Mouse (Mus musculus) spleen, adult 2 months (tissue): ENCODE results near the gene Tbx6. TPM values are rescaled to one million over a fixed set of nuclear protein-coding genes. Genes with fewer than 3 reads are reported as not detected.

Experiments
- DNase-seq, 2 experiments: peaks; one replicate each; pipeline versions ENCODE4 v3.0.0 to v3.0.0-alpha.2; 2012 to 2021; ENCODE audit warnings: low spot score in 2 of 2, low read depth in 1 of 2
- H3K27ac ChIP-seq: fragments of 200-500 bp; 2 replicates; pipeline ENCODE4 v1.5.1; 2012; ENCODE audit warnings: low read length, inconsistent platforms; ENCODE audit not compliant: insufficient read depth
- H3K27me3 ChIP-seq: fragments of 200-500 bp; 2 replicates; pipeline ENCODE4 v1.6.1; 2012; ENCODE audit warnings: mild to moderate bottlenecking, moderate library complexity, low read length, inconsistent platforms; ENCODE audit not compliant: control insufficient read depth, insufficient read depth
- H3K36me3 ChIP-seq: fragments of 200-500 bp; 2 replicates; pipeline ENCODE4 v1.6.1; 2012; ENCODE audit warnings: mild to moderate bottlenecking, low read length, inconsistent platforms; ENCODE audit not compliant: control insufficient read depth, insufficient read depth
- H3K4me1 ChIP-seq: fragments of 200-500 bp; 2 replicates; pipeline ENCODE4 v1.6.1; 2011; ENCODE audit warnings: inconsistent platforms; ENCODE audit not compliant: control insufficient read depth, insufficient read depth, insufficient read length
- H3K4me3 ChIP-seq: fragments of 200-500 bp; 2 replicates; pipeline ENCODE4 v1.5.1; 2011; ENCODE audit warnings: mild to moderate bottlenecking, inconsistent platforms; ENCODE audit not compliant: insufficient read depth, insufficient read length; ENCODE audit errors: extremely low read depth
- CTCF ChIP-seq: fragments of 200-500 bp; IDR thresholded peaks from 2 replicates; pipeline ENCODE4 v1.5.1; 2011; ENCODE audit warnings: mild to moderate bottlenecking, inconsistent platforms; ENCODE audit not compliant: insufficient read depth, insufficient read length, insufficient replicate concordance; ENCODE audit errors: extremely low read depth
- POLR2A ChIP-seq: fragments of 200-500 bp; IDR thresholded peaks from 2 replicates; pipeline ENCODE4 v1.6.1; 2011; ENCODE audit warnings: low read depth, low read length, inconsistent platforms
- WGBS: fragments of 180-500 bp; shearing (Covaris S2); methylation state at CpG from one replicate; pipeline ENCODE4 v1.1.7; 2018; 5-methylcytosine and 5-hydroxymethylcytosine counted together
- polyA plus RNA-seq: library from polyadenylated mRNA; depleted of rRNA; stranded (reverse); fragments of >200 nt; gene quantifications from 2 replicates; pipeline ENCODE4 v1.2.3, GENCODE M21; 2012

Gene Tbx6
- polyA plus RNA-seq, 1 experiment = 17.9 TPM

- Histone ChIP-seq H3K36me3 (peaks cover 31% of the 10 kb centered on the region), H3K27me3 (no peaks in the 10 kb centered on the region), H3K27ac (no peak overlapping the region), H3K4me1 (peaks cover 15% of the 10 kb centered on the region), H3K4me3 (no peak overlapping the region)
- no peak for DNase-seq
- WGBS = 85% methylated on average over 11 of the region's 11 CpGs
- TF ChIP-seq CTCF (no peak), POLR2A (no peak)
Measured at GRCm38 (mm10) chr7:126781661-126782370, 533 bp downstream of the Tbx6 start.

DNA sequence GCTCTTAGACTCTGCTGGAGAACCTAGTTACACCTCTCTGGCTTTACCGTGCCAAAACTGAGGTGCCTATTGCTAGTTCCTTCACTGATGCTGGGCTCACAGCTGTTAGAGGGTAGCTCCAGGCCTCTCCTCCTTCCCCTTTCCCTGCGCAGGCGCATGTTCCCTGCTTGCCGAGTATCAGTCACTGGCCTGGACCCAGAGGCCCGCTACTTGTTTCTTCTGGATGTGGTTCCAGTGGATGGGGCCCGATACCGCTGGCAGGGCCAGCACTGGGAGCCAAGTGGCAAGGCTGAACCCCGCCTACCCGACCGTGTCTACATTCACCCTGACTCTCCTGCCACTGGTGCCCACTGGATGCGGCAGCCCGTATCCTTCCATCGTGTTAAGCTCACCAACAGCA, 1.4 kb downstream of the Tbx6 start:
- no peak for DNase-seq
- Histone ChIP-seq H3K27me3 (no peaks in the 10 kb centered on the region), H3K36me3 (peaks cover 38% of the 10 kb centered on the region), H3K27ac (no peak overlapping the region), H3K4me3 (no peak overlapping the region), H3K4me1 (peaks cover 11% of the 10 kb centered on the region)
- 87% methylated on average over 13 of the region's 13 CpGs for WGBS
- TF ChIP-seq CTCF (no peak), POLR2A (no peak)

DNA sequence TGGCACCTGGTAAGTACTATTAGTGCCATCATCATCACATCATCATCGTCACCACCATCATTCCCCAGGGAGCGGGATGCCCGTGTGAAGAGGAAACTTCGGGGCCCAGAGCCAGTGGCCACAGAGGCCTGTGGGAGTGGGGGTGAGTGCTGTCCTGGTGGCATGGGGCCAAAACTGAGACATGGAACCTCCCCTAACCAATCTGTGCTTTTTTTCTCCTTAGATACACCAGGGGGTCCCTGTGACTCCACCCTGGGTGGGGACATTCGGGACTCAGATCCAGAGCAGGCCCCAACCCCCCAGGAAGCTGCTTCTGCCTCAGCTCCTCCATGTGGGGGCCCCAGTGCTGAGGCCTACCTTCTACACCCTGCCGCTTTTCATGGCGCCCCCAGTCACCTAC, 3.2 kb downstream of the Tbx6 start:
- no peaks in the 10 kb centered on the region for H3K27me3 ChIP-seq
- H3K36me3 ChIP-seq = peaks cover 45% of the 10 kb centered on the region
- H3K4me1 ChIP-seq = peaks cover 4% of the 10 kb centered on the region; the same call in 1 of the 2 replicates
- DNase-seq = no peak
- 83% methylated on average over 7 of the region's 7 CpGs for WGBS
- TF ChIP-seq CTCF (no peak), POLR2A (no peak)
- no peak overlapping the region for H3K27ac ChIP-seq
- H3K4me3 ChIP-seq = no peak overlapping the region

DNA sequence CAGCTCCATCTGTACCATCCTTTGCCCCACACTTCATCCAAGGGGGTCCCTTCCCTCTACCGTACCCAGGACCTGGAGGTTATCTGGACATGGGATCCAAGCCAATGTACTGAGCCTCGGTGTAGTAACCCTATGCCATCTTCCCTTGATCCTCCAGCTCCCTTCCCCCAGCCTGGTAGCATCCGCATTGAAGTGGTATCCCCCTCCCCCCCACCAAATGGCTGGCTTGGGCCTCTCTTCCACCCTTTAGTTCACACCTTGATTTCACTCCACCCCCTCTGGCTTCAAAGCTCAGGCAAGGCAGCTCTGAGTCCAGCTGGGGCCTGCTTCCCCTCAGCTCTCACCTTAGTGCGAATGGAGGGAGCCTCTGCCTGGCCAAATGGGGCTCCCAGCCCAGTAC, 3.8 kb downstream of the Tbx6 start:
- 87% methylated on average over 4 of the region's 4 CpGs for WGBS
- H3K4me1 ChIP-seq = peaks cover 2% of the 10 kb centered on the region; the same call in 1 of the 2 replicates
- H3K27me3 ChIP-seq = no peaks in the 10 kb centered on the region
- peaks cover 50% of the 10 kb centered on the region for H3K36me3 ChIP-seq
- TF ChIP-seq POLR2A = no peak
- no peak for TF ChIP-seq CTCF
- H3K4me3 ChIP-seq = no peak overlapping the region
- no peak overlapping the region for H3K27ac ChIP-seq
- no peak for DNase-seq

GRCm38 (mm10) chr7:126786142-126786541, 4.9 kb downstream of the Tbx6 start:
- WGBS = 90% methylated on average over 14 of the region's 14 CpGs
- TF ChIP-seq POLR2A (no peak), CTCF (no peak)
- peaks cover 50% of the 10 kb centered on the region for H3K36me3 ChIP-seq
- H3K27ac ChIP-seq = no peak overlapping the region
- DNase-seq = no peak
- peaks cover 2% of the 10 kb centered on the region; the same call in 1 of the 2 replicates for H3K4me1 ChIP-seq
- no peaks in the 10 kb centered on the region for H3K27me3 ChIP-seq
- H3K4me3 ChIP-seq = no peak overlapping the region

GRCm38 (mm10) chr7:126789141-126789540, 7.9 kb downstream of the Tbx6 start:
- Histone ChIP-seq H3K36me3 (peaks cover 44% of the 10 kb centered on the region), H3K27ac (no peak overlapping the region), H3K27me3 (no peaks in the 10 kb centered on the region), H3K4me3 (no peak overlapping the region), H3K4me1 (peaks cover 2% of the 10 kb centered on the region; the same call in 1 of the 2 replicates)
- TF ChIP-seq CTCF (no peak), POLR2A (no peak)
- 92% methylated on average over 4 of the region's 4 CpGs for WGBS
- DNase-seq = no peak

DNA sequence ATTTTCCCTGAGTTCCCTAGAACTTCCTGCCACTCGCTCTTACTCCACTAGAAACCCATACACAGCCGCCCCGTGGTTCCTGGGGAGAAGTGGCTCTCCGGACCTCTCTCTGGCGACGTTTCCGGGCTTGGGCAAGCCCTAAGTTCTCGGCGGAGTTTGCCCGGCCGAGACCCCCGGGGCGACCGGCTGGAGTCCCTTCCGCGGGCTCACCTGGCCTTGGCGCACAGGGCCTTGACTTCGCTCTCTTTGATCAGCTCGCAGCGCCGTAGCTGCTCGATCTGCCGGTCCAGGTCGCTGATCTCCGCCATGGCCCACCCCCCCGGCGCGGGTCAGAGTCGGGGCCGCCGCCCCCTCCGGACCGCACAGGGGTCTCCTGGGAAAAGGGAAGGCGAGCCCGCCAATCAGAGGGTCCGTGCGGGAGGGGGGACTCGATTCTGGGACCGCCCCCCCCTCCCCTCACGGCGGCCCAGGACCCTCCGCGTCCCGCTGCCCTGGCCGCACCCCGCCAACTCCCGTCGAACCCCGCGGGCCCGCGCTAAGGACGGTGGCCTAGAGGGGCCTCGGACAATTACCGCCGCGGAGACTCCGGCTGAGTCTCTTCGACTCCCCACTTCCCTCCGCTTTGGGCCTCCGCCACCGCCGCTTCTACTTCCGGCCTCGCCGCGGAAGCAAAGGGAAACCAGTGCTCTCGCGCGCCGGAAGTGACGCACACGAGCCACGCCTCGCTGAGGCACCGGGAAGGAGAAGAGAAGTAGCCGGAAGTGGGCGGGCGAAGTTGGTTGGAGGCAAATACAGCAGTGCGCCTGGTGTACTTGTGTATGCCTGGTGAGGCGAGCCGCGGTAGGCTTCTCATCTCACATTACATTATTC, 10.8 kb downstream of the Tbx6 start, which contains the start of gene Ppp4c:
Gene Ppp4c, minus strand, starts transcription at position 646 of the 870 bp plus-strand sequence.
- no peaks in the 10 kb centered on the region for H3K27me3 ChIP-seq
- TF ChIP-seq POLR2A (peak; percentile 79), CTCF (no peak)
- H3K36me3 ChIP-seq = peaks cover 41% of the 10 kb centered on the region
- H3K4me1 ChIP-seq = peaks cover 2% of the 10 kb centered on the region; the same call in 1 of the 2 replicates
- DNase-seq = peak; percentile 95 to 97
- H3K4me3 ChIP-seq = peak within 1 kb of the TSS; percentile 83
- H3K27ac ChIP-seq = peak within 1 kb of the TSS; percentile 92
- under 1% methylated on average over 82 of the region's 83 CpGs for WGBS
